Mouse (Mus musculus) kidney, adult 2 months (tissue): ENCODE data around the gene Ccl25. TPM values are rescaled to one million over a fixed set of nuclear protein-coding genes. Genes with fewer than 3 reads are reported as not detected.
"Not testable (repeated sequence)": the region's sequence is repeated elsewhere in the genome, so short reads cannot be mapped to it uniquely, and the experiment has no call there.

Experiments used
- DNase-seq: peaks from one replicate; pipeline ENCODE4 v3.0.0; 2021
- H3K27ac ChIP-seq: fragments of 200-500 bp; 2 replicates; pipeline ENCODE4 v1.5.1; 2012; ENCODE audit warnings: low read depth, low read length, control low read depth, inconsistent platforms; ENCODE audit not compliant: insufficient read depth
- H3K27me3 ChIP-seq: fragments of 200-500 bp; replicated peaks from 2 replicates; pipeline ENCODE4 v1.6.1; 2012; ENCODE audit warnings: mild to moderate bottlenecking, moderate library complexity, low read length, inconsistent platforms; ENCODE audit not compliant: control insufficient read depth, insufficient read depth
- H3K36me3 ChIP-seq: fragments of 200-500 bp; 2 replicates; pipeline ENCODE4 v1.6.1; 2012; ENCODE audit warnings: mild to moderate bottlenecking, moderate library complexity, low read length, inconsistent platforms; ENCODE audit not compliant: control insufficient read depth, insufficient read depth
- H3K4me1 ChIP-seq: fragments of 200-500 bp; 2 replicates; pipeline ENCODE4 v1.6.1; 2011; ENCODE audit warnings: low read length; ENCODE audit not compliant: control insufficient read depth, insufficient read depth
- H3K4me3 ChIP-seq: fragments of 200-500 bp; 2 replicates; pipeline ENCODE4 v1.5.1; 2011; ENCODE audit warnings: mild to moderate bottlenecking, low read depth, low read length, control low read depth; ENCODE audit not compliant: insufficient read depth
- CTCF ChIP-seq: fragments of 200-500 bp; conservative IDR thresholded peaks from 2 replicates; pipeline ENCODE4 v1.5.1; 2011; ENCODE audit warnings: low read depth, mild to moderate bottlenecking, control low read depth, low read length, moderate library complexity, mixed read lengths; ENCODE audit not compliant: insufficient read depth, insufficient read length
- POLR2A ChIP-seq: fragments of 200-500 bp; IDR thresholded peaks from one replicate; pipeline ENCODE4 v1.6.1; 2011; ENCODE audit warnings: low read depth, low read length, control low read depth
- WGBS: fragments of 180-500 bp; shearing (Covaris S2); methylation state at CpG from one replicate; pipeline ENCODE4 v1.1.7; 2018; 5-methylcytosine and 5-hydroxymethylcytosine counted together
- polyA plus RNA-seq: library from polyadenylated mRNA; depleted of rRNA; stranded (reverse); fragments of >200 nt; gene quantifications from 2 replicates; pipeline ENCODE4 v1.2.3, GENCODE M21; 2012; rRNA removed

The Ccl25 gene
- polyA plus RNA-seq, 1 experiment = 5.2 TPM

- no peak for DNase-seq
- TF ChIP-seq POLR2A (no peak), CTCF (no peak)
- H3K36me3 ChIP-seq = no peaks in the 10 kb centered on the region
- H3K27ac ChIP-seq = no peak overlapping the region
- 85% methylated on average over 2 of the region's 2 CpGs for WGBS
- H3K4me3 ChIP-seq = no peak overlapping the region
- no peaks in the 10 kb centered on the region for H3K4me1 ChIP-seq
- H3K27me3 ChIP-seq = no peaks in the 10 kb centered on the region
These were observed 76.4 kb downstream of the Ccl25 start for GRCm38 (mm10) chr8:4401442-4401841.

DNA sequence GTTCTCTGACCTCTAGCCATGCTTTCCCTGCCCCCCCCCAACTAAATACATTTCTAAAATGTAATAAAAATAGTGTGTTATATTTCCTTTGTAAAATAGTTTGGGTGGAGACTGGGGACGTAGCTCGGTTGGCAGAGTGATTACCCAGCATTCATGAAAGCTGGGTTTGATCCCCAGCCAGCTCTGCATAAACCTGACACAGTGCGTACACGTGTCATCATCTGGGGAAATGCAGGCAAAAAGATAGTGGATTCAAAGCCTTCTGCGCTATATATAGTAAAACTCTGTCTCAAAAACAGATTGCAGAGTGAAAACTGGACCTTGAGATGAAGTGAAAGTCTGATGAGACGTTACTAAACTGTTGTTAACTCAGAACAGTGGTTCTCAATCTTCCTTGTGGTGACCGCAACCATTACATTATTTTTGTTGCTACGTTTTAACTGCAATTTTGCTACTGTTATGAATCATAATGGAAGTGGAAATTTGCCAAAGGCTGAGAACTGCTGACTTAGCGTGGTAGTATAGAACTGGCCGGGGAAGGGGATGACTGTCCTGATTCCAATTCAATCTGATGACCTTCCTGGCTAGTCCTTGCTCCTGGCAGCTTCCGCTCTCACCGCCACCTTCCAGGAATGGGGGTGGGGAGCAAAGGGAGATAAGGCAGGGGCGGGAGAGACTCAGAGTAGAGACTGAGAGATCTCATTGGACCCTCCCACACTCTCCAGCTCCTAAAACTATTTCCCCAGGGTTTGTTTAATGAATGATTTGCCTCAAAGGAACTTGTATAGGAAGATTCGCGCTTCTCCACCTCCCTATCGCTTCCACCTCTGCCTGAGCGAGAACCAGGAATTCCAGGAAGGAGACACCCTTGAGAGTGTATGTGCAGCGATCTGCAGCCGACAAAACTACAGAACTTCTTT lies 79.2 kb downstream of the Ccl25 start:
- Histone ChIP-seq H3K27me3 (no peaks in the 10 kb centered on the region), H3K4me3 (peak overlapping the region; percentile 42), H3K36me3 (no peaks in the 10 kb centered on the region), H3K27ac (no peak overlapping the region), H3K4me1 (no peaks in the 10 kb centered on the region)
- TF ChIP-seq POLR2A = no peak
- TF ChIP-seq CTCF = no peak
- DNase-seq = peak; percentile 16
- 27% methylated on average over 19 of the region's 19 CpGs for WGBS

DNA sequence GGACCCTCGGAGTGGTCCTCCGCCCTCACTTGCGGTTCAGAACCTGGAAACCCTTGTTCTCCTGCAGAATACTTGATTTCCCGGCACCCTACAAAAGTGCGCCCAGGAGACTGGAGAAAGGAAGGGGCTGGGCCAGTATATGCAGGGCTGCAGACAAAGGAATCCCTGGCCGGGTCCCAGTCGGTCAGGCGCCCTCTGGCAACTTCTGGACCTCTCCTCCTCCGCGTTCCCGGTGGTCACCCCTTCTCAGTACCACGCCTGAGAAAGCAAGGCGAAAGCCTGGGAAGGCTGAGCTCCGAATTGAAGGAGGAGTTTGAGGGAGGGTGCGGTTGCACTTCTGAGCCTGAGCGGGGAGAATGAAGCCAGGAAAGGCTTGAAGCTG lies 79.9 kb downstream of the Ccl25 start:
- WGBS = under 1% methylated on average over 16 of the region's 16 CpGs
- TF ChIP-seq POLR2A = no peak
- TF ChIP-seq CTCF = no peak
- no peaks in the 10 kb centered on the region for H3K36me3 ChIP-seq
- no peak overlapping the region for H3K27ac ChIP-seq
- peak overlapping the region; percentile 42 for H3K4me3 ChIP-seq
- H3K4me1 ChIP-seq = no peaks in the 10 kb centered on the region
- peak; percentile 34 for DNase-seq
- no peaks in the 10 kb centered on the region for H3K27me3 ChIP-seq

GRCm38 (mm10) chr8:4408425-4408824 lies 83.4 kb downstream of the Ccl25 start:
- WGBS = 62% methylated on average over 6 of the region's 6 CpGs
- H3K4me1 ChIP-seq = not testable (repeated sequence)

More at GRCm38 (mm10) chr8:4408425-4408824, 83.4 kb downstream of the Ccl25 start:
- not testable (repeated sequence) for H3K36me3 ChIP-seq, H3K27me3 ChIP-seq, H3K4me3 ChIP-seq, H3K27ac ChIP-seq
- peak; percentile 8 for DNase-seq

Other genes with a start within 250 kb of the Ccl25 start
- gene Cd209f, start 219.4 kb upstream of the Ccl25 start, polyA plus RNA-seq = 2.4 and 5.7 TPM in 2 replicates
- gene Cd209g, start 191.1 kb upstream of the Ccl25 start, polyA plus RNA-seq = 2.2 and 6.5 TPM in 2 replicates
- gene Evi5l, start 158.6 kb upstream of the Ccl25 start, polyA plus RNA-seq = 22.4 and 23.0 TPM in 2 replicates
- gene Prr36, start 107.8 kb upstream of the Ccl25 start, polyA plus RNA-seq = 0.05 and 0.17 TPM in 2 replicates
- 0.45 and 0.48 TPM in 2 replicates for gene Lrrc8e, start 98.4 kb upstream of the Ccl25 start, polyA plus RNA-seq
- gene Map2k7, start 86.5 kb upstream of the Ccl25 start, polyA plus RNA-seq = 32.0 and 32.2 TPM in 2 replicates
- 1.3 and 3.3 TPM in 2 replicates for gene Gm49320, start 86.3 kb upstream of the Ccl25 start, polyA plus RNA-seq
- gene Tgfbr3l, start 77.0 kb upstream of the Ccl25 start, polyA plus RNA-seq = 18.7 and 27.8 TPM in 2 replicates
- 36.7 and 36.9 TPM in 2 replicates for gene Snapc2, start 72.1 kb upstream of the Ccl25 start, polyA plus RNA-seq
- 6.8 and 7.8 TPM in 2 replicates for gene Ctxn1, start 65.9 kb upstream of the Ccl25 start, polyA plus RNA-seq
- 88.1 and 91.9 TPM in 2 replicates for gene Timm44, start 49.3 kb upstream of the Ccl25 start, polyA plus RNA-seq
- 26.4 and 35.9 TPM in 2 replicates for gene Elavl1, start 203 bp downstream of the Ccl25 start, polyA plus RNA-seq
- gene Cers4, start 167.8 kb downstream of the Ccl25 start, polyA plus RNA-seq = 26.9 and 33.3 TPM in 2 replicates